Mouse (Mus musculus) adrenal gland, postnatal 36 days (tissue): Measurements from ENCODE around the gene Coa5. TPM values are rescaled to one million over a fixed set of nuclear protein-coding genes. Genes with fewer than 3 reads are reported as not detected.

Source experiments
- DNase-seq, 2 experiments: peaks; one replicate each; pipeline ENCODE4 v3.0.0; 2021; ENCODE audit warnings: mixed read lengths in 1 of 2
- total RNA-seq, 2 experiments: library from RNA; stranded (reverse); gene quantifications; 2 replicates each; pipeline ENCODE4 v1.2.3; 2021

Coa5 gene
- total RNA-seq, 2 experiments from 2014 or later = 103 to 112 TPM

GRCm38 (mm10) chr1:37368125-37368524 is 61.8 kb downstream of the Coa5 start:
- no peak for DNase-seq

Other genes starting within 250 kb of the Coa5 start
- 1 to 10 TPM; 1.5 to 1.7 TPM for gene Cnga3, start 215.7 kb downstream of the Coa5 start, total RNA-seq
- 10 to 100 TPM; 21.3 to 25.9 TPM for gene Inpp4a, start 130.2 kb downstream of the Coa5 start, total RNA-seq
- gene Unc50, start within 50 bp of the Coa5 start, total RNA-seq = 10 to 100 TPM; 65.1 to 73.8 TPM
- gene Mgat4a, start 110.9 kb upstream of the Coa5 start, total RNA-seq = 1 to 10 TPM; 5.1 to 7.1 TPM